In the genomic region with DNA sequence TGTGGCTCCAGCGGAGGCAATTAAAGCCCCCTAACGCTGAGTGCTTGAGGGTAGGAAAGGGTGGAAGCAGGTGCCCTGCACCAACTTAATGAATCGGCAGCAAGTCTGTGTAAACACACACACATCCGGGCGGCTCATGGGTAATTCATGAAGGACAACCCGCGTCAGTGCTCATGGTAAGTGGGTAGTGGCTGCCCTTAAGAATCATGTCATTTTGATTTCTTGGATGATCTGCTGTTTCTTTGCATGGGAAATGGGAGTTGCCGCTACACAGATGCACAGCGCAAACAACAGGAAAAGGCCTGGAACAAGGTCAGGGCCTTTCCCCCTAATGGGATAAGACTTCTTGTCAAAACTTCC, we compare ENCODE assay signal across 13 mouse cellular contexts.
DNase-seq lines count a peak whose midpoint lies in the region; ATAC-seq and TF ChIP-seq lines count a peak whose summit lies in the region.
"Had no signal": no experiment of that assay in that cellular context is flagged by ENCODE, and none has a peak within 500 bp of the region (broad histone marks: within the 10 kb centered on the region; RNA-seq: fewer than 3 reads in every experiment).

No protein-coding gene starts in this region.

- H3K4me1 ChIP-seq in hindbrain, embryonic 14.5 days (replicated peaks; ENCODE audit: control insufficient read depth, insufficient read depth, low read length) = peaks cover 7% of the 10 kb centered on the region; the same call in 1 of the 2 replicates
- peaks cover 14% of the 10 kb centered on the region for H3K4me1 ChIP-seq in midbrain, embryonic 13.5 days (replicated peaks)
- H3K4me1 ChIP-seq: stomach, embryonic 15.5 days had no signal

- no peak overlapping the region for H3K9ac ChIP-seq in hindbrain, embryonic 14.5 days
- no peak overlapping the region for H3K9ac ChIP-seq in midbrain, embryonic 13.5 days (replicated peaks)
- H3K9ac ChIP-seq: embryonic facial prominence, embryonic 12.5 days; lung, embryonic 14.5 days; stomach, embryonic 15.5 days had no signal

- WGBS in hindbrain, embryonic 14.5 days = 27% methylated on average over 9 of the region's 9 CpGs
- WGBS in midbrain, embryonic 13.5 days = 33% methylated on average over 9 of the region's 9 CpGs

- no peak overlapping the region for H3K4me3 ChIP-seq in hindbrain, embryonic 14.5 days (replicated peaks; ENCODE audit: low read length)
- no peak overlapping the region for H3K4me3 ChIP-seq in midbrain, embryonic 13.5 days (replicated peaks)
- H3K4me3 ChIP-seq: embryonic facial prominence, embryonic 12.5 days; left cerebral cortex, adult 2 months; stomach, embryonic 15.5 days had no signal

- DNase-seq in heart, adult 11 months = peak; percentile 84
- no peak for DNase-seq in heart, adult 8-10 months (ENCODE audit: low spot score)
- peak; percentile 83 for DNase-seq in brain, embryonic 14.5 days (ENCODE audit: low read depth)
- peak; percentile 36 for DNase-seq in hindbrain, embryonic 14.5 days (ENCODE audit: low spot score)
- DNase-seq in right cerebral cortex, adult 18-20 months = no peak
- DNase-seq in gastrocnemius, postnatal 36 days = no peak
- no peak for DNase-seq in heart, postnatal 36 days
- DNase-seq: cerebellum, adult 2 months; lung, embryonic 14.5 days had no signal

- intact Hi-C loops in gastrocnemius, postnatal 36 days (cut with DNase I) = no loop called here
- intact Hi-C loops in heart, postnatal 36 days (cut with DNase I) = no loop called here

- H3K27me3 ChIP-seq in hindbrain, embryonic 14.5 days (ENCODE audit: control insufficient read depth, insufficient read depth, low read length) = no peaks in the 10 kb centered on the region
- H3K27me3 ChIP-seq in midbrain, embryonic 13.5 days = no peaks in the 10 kb centered on the region
- H3K27me3 ChIP-seq: embryonic facial prominence, embryonic 12.5 days; stomach, embryonic 15.5 days had no signal

- TF ChIP-seq CTCF in brain, embryonic 14.5 days (IDR thresholded peaks at IDR 0.05; ENCODE audit: borderline replicate concordance, extremely low read depth, insufficient read depth, insufficient read length) = no peak

- H3K9me3 ChIP-seq in hindbrain, embryonic 14.5 days (ENCODE audit: control insufficient read depth, low read length) = no peaks in the 10 kb centered on the region
- H3K9me3 ChIP-seq in midbrain, embryonic 13.5 days = no peaks in the 10 kb centered on the region
- H3K9me3 ChIP-seq: embryonic facial prominence, embryonic 12.5 days; stomach, embryonic 15.5 days had no signal

- H3K4me2 ChIP-seq in hindbrain, embryonic 14.5 days (replicated peaks) = peak overlapping the region; percentile 15; the same call in 1 of the 2 replicates
- H3K4me2 ChIP-seq in midbrain, embryonic 13.5 days (replicated peaks) = peak overlapping the region; percentile 21
- H3K4me2 ChIP-seq: embryonic facial prominence, embryonic 12.5 days; lung, embryonic 14.5 days; stomach, embryonic 15.5 days had no signal

- H3K27ac ChIP-seq in hindbrain, embryonic 14.5 days = no peak overlapping the region
- H3K27ac ChIP-seq in midbrain, embryonic 13.5 days = peak overlapping the region; percentile 27
- H3K27ac ChIP-seq: embryonic facial prominence, embryonic 12.5 days; left cerebral cortex, adult 2 months; stomach, embryonic 15.5 days had no signal

- ATAC-seq in hindbrain, embryonic 14.5 days (ENCODE audit: low FRiP score) = peak; percentile 71
- ATAC-seq in midbrain, embryonic 13.5 days = peak; percentile 92

- H3K36me3 ChIP-seq in hindbrain, embryonic 14.5 days (replicated peaks; ENCODE audit: control insufficient read depth, insufficient read depth) = no peaks in the 10 kb centered on the region
- H3K36me3 ChIP-seq in midbrain, embryonic 13.5 days = no peaks in the 10 kb centered on the region
- H3K36me3 ChIP-seq: embryonic facial prominence, embryonic 12.5 days; stomach, embryonic 15.5 days had no signal

- TF ChIP-seq POLR2A in brain, embryonic 14.5 days (IDR thresholded peaks at IDR 0.05; ENCODE audit: borderline replicate concordance, extremely low read depth, insufficient read depth, insufficient read length, poor library complexity, severe bottlenecking) = no peak

Comparison
In these comparisons a context has a peak if more than half of its experiments do, and no peak if none do; other contexts are left out.
1. DNase-seq: peak in heart, adult 11 months (single experiment), brain, embryonic 14.5 days (single experiment) and hindbrain, embryonic 14.5 days (single experiment); none in heart, adult 8-10 months (single experiment), right cerebral cortex, adult 18-20 months (single experiment), gastrocnemius, postnatal 36 days (0 of 2) and heart, postnatal 36 days (0 of 2).